Mouse (Mus musculus): ENCODE data around the gene Sptbn4. TPM values are rescaled to one million over a fixed set of nuclear protein-coding genes. Genes with fewer than 3 reads are reported as not detected.

The Sptbn4 gene
- total RNA-seq, 1 experiment, result 9.1 TPM

DNA sequence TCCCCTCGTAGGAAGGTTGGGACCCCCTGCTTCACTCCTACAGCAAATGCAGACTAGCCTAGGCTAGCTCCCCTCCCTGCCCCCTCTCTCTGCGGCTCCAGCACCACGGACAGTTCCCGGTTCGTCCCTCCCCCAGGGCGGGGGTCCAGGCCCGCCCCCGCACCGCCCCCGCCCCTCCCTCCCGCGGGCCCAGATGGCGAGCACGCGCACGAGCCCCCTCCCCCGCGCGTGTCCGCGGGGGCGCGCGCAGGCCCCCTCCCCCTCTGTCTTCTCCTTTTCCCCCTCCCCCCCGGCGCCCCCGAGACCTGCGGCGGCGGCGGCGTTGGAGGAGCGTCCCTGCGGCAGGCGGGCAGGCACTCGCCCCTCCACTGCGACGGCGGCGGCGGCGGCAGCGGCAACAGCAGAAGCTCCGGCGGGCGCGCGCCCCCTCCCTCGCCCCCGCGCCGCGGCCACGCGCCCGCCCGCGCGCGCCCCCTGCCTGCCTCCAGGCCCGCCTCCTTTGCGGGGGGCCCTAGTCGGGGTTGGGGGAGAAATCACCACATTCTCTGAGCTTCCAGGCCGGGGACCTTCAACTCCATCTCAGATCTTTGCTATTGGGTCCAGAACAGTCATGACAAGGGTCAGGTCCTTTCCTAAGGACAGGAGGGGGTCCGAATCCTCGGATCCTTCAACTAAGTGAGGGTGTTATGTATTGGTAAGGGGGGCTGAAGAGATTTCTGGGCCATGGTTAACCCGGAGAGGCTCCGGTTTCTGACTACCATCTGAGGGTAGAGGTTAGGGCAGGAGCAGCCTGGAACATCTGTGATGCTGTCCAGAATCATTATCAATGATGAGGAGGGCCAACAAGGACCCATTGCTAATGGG is 51.1 kb downstream of the Sptbn4 start:
- Histone ChIP-seq H3K4me1 (ENCODE audit: control insufficient read depth in 2 of 2, insufficient read depth in 2 of 2, low read length in 2 of 2, poor library complexity in 1 of 2) (peaks cover 8 to 18% of the 10 kb centered on the region in 2 experiments; a peak in 3 of 4 replicates), H3K36me3 (ENCODE audit: control insufficient read depth, insufficient read depth, low read length, poor library complexity, severe bottlenecking) (no peaks in the 10 kb centered on the region), H3K27ac (ENCODE audit: insufficient read depth, low read depth, low read length, poor library complexity, severe bottlenecking) (peak overlapping the region; percentile 96), H3K4me3 (ENCODE audit: insufficient read depth in 1 of 2, low read depth in 1 of 2, low read length in 2 of 2, poor library complexity in 1 of 2, severe bottlenecking in 1 of 2) (peak overlapping the region; percentile 78 to 89), H3K9me3 (ENCODE audit: control insufficient read depth, insufficient read depth, low read depth, low read length) (no peaks in the 10 kb centered on the region), H3K9ac (ENCODE audit: insufficient read depth, low read depth, low read length, poor library complexity, severe bottlenecking) (peak overlapping the region; percentile 80)
- TF ChIP-seq ZNF384 (IDR thresholded peaks at IDR 0.05; ENCODE audit: low read depth, low read length) (no peak), HCFC1 (IDR thresholded peaks at IDR 0.05; ENCODE audit: borderline replicate concordance, insufficient read depth, low read length) (peak; percentile 47; the same call in 1 of the 2 replicates), MAFK (IDR thresholded peaks at IDR 0.05; ENCODE audit: insufficient read depth, low read depth, low read length) (no peak), ZC3H11A (IDR thresholded peaks at IDR 0.05; ENCODE audit: borderline replicate concordance, low read depth, low read length) (no peak)
- in situ Hi-C loops (cut with MboI; ENCODE audit: low sequenced_read_pairs in 2 of 2, unreplicated experiment in 2 of 2), result no loop called here
- peak; percentile 66 for DNase-seq (ENCODE audit: low read depth, low spot score)

DNA sequence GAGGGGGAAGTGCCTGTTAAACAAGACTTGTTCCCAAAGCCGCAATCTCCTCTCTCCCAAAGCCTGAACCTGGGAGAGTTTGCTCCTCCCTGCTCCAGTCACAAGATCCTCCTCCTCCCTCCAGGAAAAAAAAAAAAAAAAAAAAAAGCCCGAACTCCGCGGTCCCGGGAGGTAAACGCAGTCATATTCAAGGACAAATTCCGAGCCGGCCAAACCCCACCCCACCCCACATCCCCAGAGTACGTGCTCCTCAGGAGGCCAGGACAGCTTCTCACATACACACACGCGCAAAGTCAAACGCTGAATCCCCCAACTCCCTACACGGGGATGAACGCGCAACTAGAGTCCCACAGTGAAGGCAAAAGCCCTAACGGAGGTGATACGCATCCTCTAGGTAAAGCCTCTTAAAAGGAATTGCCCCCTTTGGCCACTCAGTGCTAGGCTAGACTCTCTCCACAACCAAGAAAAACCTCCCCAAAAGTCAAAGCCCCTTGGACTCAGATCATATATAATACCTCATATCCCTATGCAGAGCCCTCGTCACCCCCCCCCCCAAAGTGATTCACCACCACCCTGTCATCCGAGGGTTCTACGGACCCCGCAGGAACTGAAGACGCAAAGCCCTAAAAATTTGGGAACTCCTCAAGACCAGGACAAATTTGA is 51.8 kb downstream of the Sptbn4 start:
- in situ Hi-C loops (cut with MboI; ENCODE audit: low sequenced_read_pairs in 2 of 2, unreplicated experiment in 2 of 2), result no loop called here
- Histone ChIP-seq H3K27ac (ENCODE audit: insufficient read depth, low read depth, low read length, poor library complexity, severe bottlenecking) (peak overlapping the region; percentile 91), H3K9me3 (ENCODE audit: control insufficient read depth, insufficient read depth, low read depth, low read length) (no peaks in the 10 kb centered on the region), H3K9ac (ENCODE audit: insufficient read depth, low read depth, low read length, poor library complexity, severe bottlenecking) (peak overlapping the region; percentile 73), H3K4me3 (ENCODE audit: insufficient read depth in 1 of 2, low read depth in 1 of 2, low read length in 2 of 2, poor library complexity in 1 of 2, severe bottlenecking in 1 of 2) (peak overlapping the region; percentile 78 to 89), H3K36me3 (ENCODE audit: control insufficient read depth, insufficient read depth, low read length, poor library complexity, severe bottlenecking) (peaks cover 5% of the 10 kb centered on the region; the same call in 1 of the 2 replicates), H3K4me1 (ENCODE audit: control insufficient read depth in 2 of 2, insufficient read depth in 2 of 2, low read length in 2 of 2, poor library complexity in 1 of 2) (peaks cover 8 to 18% of the 10 kb centered on the region in 2 experiments; a peak in 3 of 4 replicates)
- TF ChIP-seq ZC3H11A (IDR thresholded peaks at IDR 0.05; ENCODE audit: borderline replicate concordance, low read depth, low read length) (no peak), HCFC1 (IDR thresholded peaks at IDR 0.05; ENCODE audit: borderline replicate concordance, insufficient read depth, low read length) (no peak), MAFK (IDR thresholded peaks at IDR 0.05; ENCODE audit: insufficient read depth, low read depth, low read length) (peak; percentile 42; the same call in 1 of the 2 replicates), CHD2 (IDR thresholded peaks at IDR 0.05; ENCODE audit: low read depth, low read length) (no peak), ZNF384 (IDR thresholded peaks at IDR 0.05; ENCODE audit: low read depth, low read length) (peak; percentile 99)
- peak; percentile 75 for DNase-seq (ENCODE audit: low read depth, low spot score)

DNA sequence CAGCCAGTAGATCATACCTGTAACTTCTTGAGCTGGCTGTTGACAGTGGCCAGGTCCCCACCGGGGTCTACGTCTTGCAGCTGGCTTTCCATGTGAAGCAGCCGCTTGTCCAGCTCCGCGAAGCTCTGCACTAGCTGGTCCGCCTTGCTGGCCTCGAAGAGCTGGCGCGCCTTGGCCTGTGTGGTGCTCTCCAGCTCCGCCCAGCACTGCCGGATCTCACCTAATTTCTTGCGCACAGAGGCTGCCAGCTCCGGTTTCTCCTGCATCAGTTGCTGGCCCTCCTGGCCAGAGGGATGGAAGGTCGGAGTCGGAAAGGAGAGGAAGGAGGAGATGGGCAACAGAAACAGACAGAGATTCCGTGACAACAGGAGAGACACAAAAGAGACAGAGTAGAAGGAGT is 56.1 kb downstream of the Sptbn4 start:
- no peaks in the 10 kb centered on the region for H3K9me3 ChIP-seq (ENCODE audit: control insufficient read depth, insufficient read depth, low read depth, low read length)
- in situ Hi-C loops (cut with MboI; ENCODE audit: low sequenced_read_pairs in 2 of 2, unreplicated experiment in 2 of 2), result no loop called here
- H3K9ac ChIP-seq (ENCODE audit: insufficient read depth, low read depth, low read length, poor library complexity, severe bottlenecking), result no peak overlapping the region
- H3K36me3 ChIP-seq (ENCODE audit: control insufficient read depth, insufficient read depth, low read length, poor library complexity, severe bottlenecking), result peaks cover 6% of the 10 kb centered on the region; the same call in 1 of the 2 replicates
- H3K27ac ChIP-seq (ENCODE audit: insufficient read depth, low read depth, low read length, poor library complexity, severe bottlenecking), result no peak overlapping the region
- H3K4me1 ChIP-seq (ENCODE audit: control insufficient read depth in 2 of 2, insufficient read depth in 2 of 2, low read length in 2 of 2, poor library complexity in 1 of 2), result peaks cover 4 to 12% of the 10 kb centered on the region in 2 experiments; a peak in 3 of 4 replicates
- DNase-seq (ENCODE audit: low read depth, low spot score), result no peak
- TF ChIP-seq ZNF384 (IDR thresholded peaks at IDR 0.05; ENCODE audit: low read depth, low read length) (no peak), HCFC1 (IDR thresholded peaks at IDR 0.05; ENCODE audit: borderline replicate concordance, insufficient read depth, low read length) (no peak), CHD2 (IDR thresholded peaks at IDR 0.05; ENCODE audit: low read depth, low read length) (no peak), MAFK (IDR thresholded peaks at IDR 0.05; ENCODE audit: insufficient read depth, low read depth, low read length) (no peak), ZC3H11A (IDR thresholded peaks at IDR 0.05; ENCODE audit: borderline replicate concordance, low read depth, low read length) (no peak)
- peak overlapping the region in 1 of 2 experiments; percentile 14; a peak in 1 of 4 replicates for H3K4me3 ChIP-seq (ENCODE audit: insufficient read depth in 1 of 2, low read depth in 1 of 2, low read length in 2 of 2, poor library complexity in 1 of 2, severe bottlenecking in 1 of 2)

DNA sequence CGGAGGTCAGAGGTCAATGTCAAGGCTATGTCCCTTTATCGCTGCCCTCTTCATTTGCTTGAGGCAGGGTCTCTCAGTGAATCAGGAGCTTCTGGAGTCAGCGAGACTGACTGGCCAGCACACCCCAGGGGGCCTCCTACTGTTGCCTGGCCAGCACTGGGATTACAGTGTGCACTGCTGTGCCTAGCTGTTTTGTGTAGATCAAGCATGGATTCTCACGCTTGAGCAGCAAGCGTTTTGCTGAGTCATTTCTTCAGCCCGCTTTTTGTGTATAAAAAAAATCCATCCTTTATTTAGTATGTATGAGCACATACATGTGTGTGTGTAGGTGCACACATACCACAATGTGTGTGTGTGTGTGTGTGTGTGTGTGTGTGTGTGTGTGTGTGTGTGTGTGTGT is 58.3 kb downstream of the Sptbn4 start:
- Histone ChIP-seq H3K4me3 (ENCODE audit: insufficient read depth in 1 of 2, low read depth in 1 of 2, low read length in 2 of 2, poor library complexity in 1 of 2, severe bottlenecking in 1 of 2) (no peak overlapping the region), H3K27ac (ENCODE audit: insufficient read depth, low read depth, low read length, poor library complexity, severe bottlenecking) (peak overlapping the region; percentile 62; the same call in 1 of the 2 replicates), H3K9me3 (ENCODE audit: control insufficient read depth, insufficient read depth, low read depth, low read length) (no peaks in the 10 kb centered on the region), H3K36me3 (ENCODE audit: control insufficient read depth, insufficient read depth, low read length, poor library complexity, severe bottlenecking) (peaks cover 6% of the 10 kb centered on the region; the same call in 1 of the 2 replicates), H3K9ac (ENCODE audit: insufficient read depth, low read depth, low read length, poor library complexity, severe bottlenecking) (no peak overlapping the region), H3K4me1 (ENCODE audit: control insufficient read depth in 2 of 2, insufficient read depth in 2 of 2, low read length in 2 of 2, poor library complexity in 1 of 2) (peaks cover 0 to 13% of the 10 kb centered on the region in 2 experiments; a peak in 2 of 4 replicates)
- TF ChIP-seq ZNF384 (IDR thresholded peaks at IDR 0.05; ENCODE audit: low read depth, low read length), result no peak
- TF ChIP-seq HCFC1 (IDR thresholded peaks at IDR 0.05; ENCODE audit: borderline replicate concordance, insufficient read depth, low read length), result no peak
- peak; percentile 74 for TF ChIP-seq MAFK (IDR thresholded peaks at IDR 0.05; ENCODE audit: insufficient read depth, low read depth, low read length)
- TF ChIP-seq ZC3H11A (IDR thresholded peaks at IDR 0.05; ENCODE audit: borderline replicate concordance, low read depth, low read length), result no peak
- TF ChIP-seq CHD2 (IDR thresholded peaks at IDR 0.05; ENCODE audit: low read depth, low read length), result no peak
- no peak for DNase-seq (ENCODE audit: low read depth, low spot score)
- in situ Hi-C loops (cut with MboI; ENCODE audit: low sequenced_read_pairs in 2 of 2, unreplicated experiment in 2 of 2), result no loop called here

All from ES-E14 (cell line).